Mouse (Mus musculus) 3T3-L1 (cell line): ENCODE results near the gene Slc9a3r1.

Source experiments
- DNase-seq: peaks from one replicate; pipeline ENCODE4 v3.0.0-alpha.2; 2015; ENCODE audit warnings: low read depth, low spot score

Slc9a3r1 gene

DNA sequence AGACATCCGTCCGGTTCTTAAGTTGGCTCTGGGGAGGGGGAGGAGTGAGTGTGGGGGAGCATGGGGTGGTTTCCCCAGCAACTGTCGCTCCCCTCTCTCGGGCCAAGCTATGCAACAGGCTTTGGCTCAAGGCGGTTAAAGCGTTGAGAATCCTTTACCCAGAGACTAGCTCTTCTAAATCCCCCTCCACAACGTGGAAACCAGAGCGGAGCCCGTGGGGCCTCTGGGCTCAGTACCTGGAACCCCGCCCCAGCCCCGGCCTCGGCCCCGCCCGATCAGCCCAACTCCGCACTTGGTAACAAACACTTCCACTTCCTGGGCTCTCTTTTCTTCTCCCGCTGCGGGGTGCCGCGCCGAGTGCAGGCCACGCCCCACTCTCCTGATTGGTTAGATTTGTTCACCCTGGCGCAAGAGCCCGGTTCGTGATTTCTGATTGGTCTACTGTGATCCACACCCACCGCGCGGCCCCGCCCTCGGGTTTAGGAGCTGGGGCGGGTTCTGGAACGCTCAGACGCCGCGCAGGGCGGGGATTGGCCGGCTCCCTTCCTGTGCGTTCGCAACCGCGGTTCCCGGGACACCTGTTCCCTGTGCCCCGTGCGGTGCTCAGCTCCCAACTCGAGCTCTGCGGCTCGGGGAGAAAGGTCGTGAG is at the start of gene Slc9a3r1:
Gene Slc9a3r1 (plus strand): TSS at position 510 of the 649 bp plus-strand sequence.
- peak; percentile 98 for DNase-seq

DNA sequence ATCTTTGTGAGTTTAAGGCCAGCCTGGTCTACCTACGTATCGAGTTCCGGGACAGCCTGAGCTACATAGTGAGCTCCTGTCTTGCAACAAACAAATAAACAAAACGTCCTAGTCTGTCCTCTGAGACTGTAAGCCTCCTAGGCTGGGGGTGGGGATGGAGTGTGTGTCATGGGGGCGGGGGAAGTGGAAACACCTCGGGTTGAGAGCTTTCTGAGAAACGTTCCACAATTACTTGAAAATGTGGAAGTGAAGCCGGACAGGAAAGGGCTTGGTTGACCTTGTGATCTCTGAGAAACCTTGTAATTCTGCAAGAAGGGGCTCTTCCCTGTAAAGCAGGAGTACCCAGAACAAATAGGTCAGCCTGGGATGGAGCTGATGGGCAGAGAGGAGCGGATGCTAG is 43.7 kb upstream of the Slc9a3r1 start:
- DNase-seq = no peak

GRCm38 (mm10) chr11:115128483-115128882 is 34.7 kb upstream of the Slc9a3r1 start:
- no peak for DNase-seq

DNA sequence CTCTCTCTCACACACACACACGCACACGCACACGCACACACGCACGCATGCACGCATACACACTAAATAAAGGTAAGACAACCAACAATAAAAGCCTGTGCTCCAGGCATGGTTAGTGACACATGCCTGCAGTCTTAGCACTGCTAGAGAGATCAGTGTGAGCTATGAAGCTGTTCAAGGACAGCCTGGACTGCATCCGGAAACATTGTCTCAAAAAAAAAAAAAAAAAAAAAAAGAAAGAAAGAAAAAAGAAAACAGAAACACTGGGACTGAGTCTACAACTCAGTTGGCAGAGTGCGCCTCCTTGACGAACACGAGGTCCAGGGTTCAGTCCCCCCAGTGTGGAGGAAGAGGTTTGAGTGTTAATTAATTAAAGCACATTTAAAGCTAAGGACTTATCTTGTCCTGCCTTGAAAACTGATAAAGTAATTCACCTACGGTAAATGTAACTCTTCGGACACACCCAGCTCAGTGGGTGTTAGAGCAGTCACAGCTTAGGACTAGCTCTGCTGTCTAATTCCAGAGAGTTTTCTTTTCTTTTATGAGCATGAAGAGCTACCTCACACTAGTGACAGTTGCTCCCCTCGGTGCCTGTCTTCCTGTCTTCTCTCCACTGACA is 33.5 kb upstream of the Slc9a3r1 start:
- DNase-seq = no peak

- DNase-seq = no peak
Measured at GRCm38 (mm10) chr11:115131768-115132381, 31.3 kb upstream of the Slc9a3r1 start.

GRCm38 (mm10) chr11:115133800-115134199 is 29.3 kb upstream of the Slc9a3r1 start, which contains the start of gene Cd300lf:
Gene Cd300lf (minus strand): TSS chr11:115133992.
- no peak for DNase-seq

GRCm38 (mm10) chr11:115138597-115139262 is 24.4 kb upstream of the Slc9a3r1 start:
- peak; percentile 6 for DNase-seq

DNA sequence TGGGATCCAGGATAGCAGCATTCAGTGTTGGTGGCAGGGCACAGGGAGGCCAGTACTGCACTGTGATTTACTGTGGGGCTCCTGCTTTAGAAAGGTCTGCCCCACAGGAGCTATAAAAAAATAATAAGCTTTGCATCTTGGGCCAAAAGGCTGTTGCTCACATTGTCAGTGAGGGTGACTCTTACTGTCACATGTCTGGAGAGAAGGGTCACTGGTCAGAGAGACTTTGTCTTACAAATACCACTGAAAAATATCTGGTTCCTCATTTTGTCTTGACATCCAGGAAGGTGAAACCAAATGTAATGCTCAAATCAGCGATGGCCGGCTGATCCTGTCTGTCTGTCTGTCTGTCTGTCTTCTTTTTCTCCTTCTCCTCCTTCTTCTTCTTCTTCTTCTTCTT is 21.2 kb upstream of the Slc9a3r1 start:
- no peak for DNase-seq

GRCm38 (mm10) chr11:115147813-115148212 is 15.3 kb upstream of the Slc9a3r1 start:
- DNase-seq = no peak

- no peak for DNase-seq
Measured at GRCm38 (mm10) chr11:115150741-115151254, 12.3 kb upstream of the Slc9a3r1 start.

DNA sequence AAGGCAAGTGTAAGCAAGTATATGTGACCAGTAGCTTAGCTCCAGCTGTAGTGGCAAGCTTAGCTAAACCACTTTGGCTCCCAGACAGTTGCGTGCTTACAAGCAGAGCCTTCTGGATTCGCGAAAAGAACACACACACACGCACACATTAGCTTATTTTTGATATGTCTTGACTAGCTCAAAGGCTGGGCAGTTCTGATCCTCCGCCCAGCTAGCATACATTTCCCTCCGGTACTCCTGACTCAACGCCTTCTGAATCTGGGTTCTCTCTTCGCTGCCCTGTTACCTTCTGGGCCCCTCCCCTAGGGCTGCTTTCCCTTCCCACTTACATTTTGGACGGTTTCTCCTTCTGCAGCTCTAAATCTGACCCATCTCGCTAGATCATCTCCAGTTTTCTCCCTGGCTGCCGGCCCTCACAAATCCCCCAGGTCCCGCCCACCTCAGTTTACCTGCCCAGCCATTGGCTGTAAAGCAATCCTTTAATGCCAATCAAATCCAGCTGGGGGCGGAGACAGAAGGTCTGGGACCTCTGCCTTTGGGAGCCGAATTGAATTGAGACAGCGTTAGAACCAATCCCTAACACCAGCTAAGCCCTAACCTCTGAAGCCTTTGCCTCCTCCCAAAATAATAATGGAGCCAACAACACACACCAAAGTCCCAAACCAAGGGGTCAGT is 11.2 kb upstream of the Slc9a3r1 start:
- no peak for DNase-seq

GRCm38 (mm10) chr11:115153088-115153487 is 10.1 kb upstream of the Slc9a3r1 start:
- no peak for DNase-seq

GRCm38 (mm10) chr11:115153699-115154292 is 9.3 kb upstream of the Slc9a3r1 start:
- peak; percentile 45 for DNase-seq

DNA sequence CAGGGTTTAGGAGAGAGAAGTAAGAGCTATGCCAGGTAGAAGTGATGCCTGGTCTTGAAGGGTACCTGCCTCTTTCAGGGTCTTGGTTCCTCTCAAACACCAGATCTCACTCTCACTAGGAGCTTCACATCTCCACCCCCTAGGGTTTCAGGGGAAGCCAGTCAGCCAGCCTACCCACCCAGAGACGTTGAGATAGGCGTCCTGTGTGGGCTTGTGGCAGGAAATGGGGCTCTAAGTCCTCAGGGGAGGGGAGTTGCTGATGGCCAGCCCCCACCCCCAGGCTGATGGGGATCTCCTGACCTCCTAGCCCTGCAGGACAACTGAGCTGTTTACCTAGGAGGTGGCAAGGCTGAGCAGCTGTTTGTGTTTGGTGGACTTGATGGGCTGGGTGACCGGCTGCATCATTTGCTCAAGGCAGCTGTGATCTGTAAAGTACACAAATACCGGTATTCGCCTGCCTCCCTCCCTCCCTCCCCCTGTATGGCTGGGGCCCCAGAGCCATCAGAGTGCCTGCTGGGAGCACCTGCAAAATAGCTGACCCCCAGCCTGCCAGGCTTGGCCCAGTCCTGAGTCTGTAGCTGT is 8.0 kb upstream of the Slc9a3r1 start:
- DNase-seq = no peak

DNA sequence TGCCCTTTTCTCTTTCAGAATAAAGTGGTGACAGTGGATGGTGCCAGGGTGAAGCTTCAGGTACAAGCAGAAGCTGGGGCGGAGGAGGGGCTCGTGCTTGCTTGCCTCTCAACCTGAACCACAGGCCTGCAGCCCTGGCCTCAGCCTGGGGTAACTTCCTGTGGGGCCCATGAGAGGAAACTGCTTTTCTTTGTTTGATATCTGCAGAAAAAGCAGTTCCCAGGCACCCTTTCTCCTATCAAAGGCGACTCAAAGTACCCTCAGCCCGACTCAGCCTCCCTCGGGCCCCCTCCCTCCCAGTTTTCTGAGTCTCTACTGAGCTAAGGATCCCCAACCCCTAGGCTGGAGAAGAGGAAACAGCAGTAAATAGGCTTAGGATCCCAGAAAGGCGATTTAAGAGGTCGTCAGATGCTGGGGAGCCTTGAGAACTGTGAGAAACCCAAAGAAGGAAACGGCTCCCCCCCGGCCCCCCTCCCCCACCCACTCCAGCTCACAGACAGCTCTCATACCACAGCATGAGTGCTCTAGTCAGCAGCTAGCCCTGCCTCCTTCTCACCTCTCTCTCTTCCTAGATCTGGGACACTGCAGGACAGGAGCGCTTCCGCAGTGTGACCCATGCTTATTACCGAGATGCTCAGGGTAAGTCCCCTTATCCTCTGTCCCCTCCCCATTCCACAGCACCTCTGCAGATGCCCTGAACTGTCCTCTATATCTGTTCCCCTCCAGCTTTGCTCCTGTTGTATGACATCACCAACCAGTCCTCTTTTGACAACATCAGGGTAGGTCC is 5.0 kb upstream of the Slc9a3r1 start:
- no peak for DNase-seq

- DNase-seq = peak; percentile 78
Measured at GRCm38 (mm10) chr11:115160016-115160797, 2.9 kb upstream of the Slc9a3r1 start.

GRCm38 (mm10) chr11:115160883-115161577 is 2.1 kb upstream of the Slc9a3r1 start:
- DNase-seq = peak; percentile 82

GRCm38 (mm10) chr11:115161578-115162204 is 1.4 kb upstream of the Slc9a3r1 start:
- peak; percentile 16 for DNase-seq
